8 mouse cellular contexts compared by ENCODE assay signal in genomic region chr16:35056306-35056705, GRCm38 (mm10). TPM values are rescaled to one million over a fixed set of nuclear protein-coding genes. Genes with fewer than 3 reads are reported as not detected.
DNase-seq lines count a peak whose midpoint lies in the region; ATAC-seq and TF ChIP-seq lines count a peak whose summit lies in the region.

No protein-coding gene starts in this region.

- no peaks in the 10 kb centered on the region for H3K27me3 ChIP-seq in heart, embryonic 10.5 days (ENCODE audit: insufficient read depth, poor library complexity, severe bottlenecking)
- no peaks in the 10 kb centered on the region for H3K27me3 ChIP-seq in forebrain, postnatal 0 days (ENCODE audit: insufficient read depth, low read length)
- H3K27me3 ChIP-seq in liver, embryonic 15.5 days = no peaks in the 10 kb centered on the region

- no peaks in the 10 kb centered on the region for H3K9me3 ChIP-seq in heart, embryonic 10.5 days
- no peaks in the 10 kb centered on the region for H3K9me3 ChIP-seq in forebrain, postnatal 0 days (ENCODE audit: low read length)
- no peaks in the 10 kb centered on the region for H3K9me3 ChIP-seq in liver, embryonic 15.5 days (replicated peaks)

- peak; percentile 70 for TF ChIP-seq CTCF in forebrain, postnatal 0 days (IDR thresholded peaks at IDR 0.05; ENCODE audit: low read depth)

- no peak overlapping the region for H3K4me3 ChIP-seq in heart, embryonic 10.5 days
- H3K4me3 ChIP-seq in forebrain, postnatal 0 days (ENCODE audit: low read depth, low read length) = no peak overlapping the region
- H3K4me3 ChIP-seq in liver, embryonic 15.5 days (replicated peaks) = no peak overlapping the region

- no peaks in the 10 kb centered on the region for H3K4me1 ChIP-seq in heart, embryonic 10.5 days
- no peaks in the 10 kb centered on the region for H3K4me1 ChIP-seq in forebrain, postnatal 0 days (ENCODE audit: insufficient read depth)
- H3K4me1 ChIP-seq in liver, embryonic 15.5 days (replicated peaks) = peaks cover 47% of the 10 kb centered on the region

- H3K27ac ChIP-seq in heart, embryonic 10.5 days = no peak overlapping the region
- no peak overlapping the region for H3K27ac ChIP-seq in forebrain, postnatal 0 days (ENCODE audit: low read depth, low read length)
- 0 out of 2 replicates have a peak overlapping the region, but pooled peaks have one; percentile 69 for H3K27ac ChIP-seq in liver, embryonic 15.5 days (replicated peaks)

- 34% methylated on average over 5 of the region's 5 CpGs for WGBS in heart, embryonic 10.5 days
- WGBS in forebrain, postnatal 0 days = 12% methylated on average over 5 of the region's 5 CpGs
- 23% methylated on average over 5 of the region's 5 CpGs for WGBS in liver, embryonic 15.5 days (ENCODE audit: insufficient replicate concordance)

- 0 out of 2 replicates have a peak, but pooled peaks cover 3% of the 10 kb centered on the region for H3K36me3 ChIP-seq in heart, embryonic 10.5 days
- no peaks in the 10 kb centered on the region for H3K36me3 ChIP-seq in forebrain, postnatal 0 days (ENCODE audit: insufficient read depth)
- no peaks in the 10 kb centered on the region for H3K36me3 ChIP-seq in liver, embryonic 15.5 days (replicated peaks)

- no peak overlapping the region for H3K9ac ChIP-seq in forebrain, postnatal 0 days
- no peak overlapping the region for H3K9ac ChIP-seq in liver, embryonic 15.5 days

- no peak overlapping the region for H3K4me2 ChIP-seq in forebrain, postnatal 0 days (ENCODE audit: low read depth)
- H3K4me2 ChIP-seq in liver, embryonic 15.5 days = no peak overlapping the region

- peak; percentile 78 for ATAC-seq in forebrain, postnatal 0 days
- ATAC-seq in liver, embryonic 15.5 days (ENCODE audit: insufficient read depth) = no peak

- DNase-seq in heart, adult 18-20 months = peak; percentile 29 to 60
- DNase-seq in heart, embryonic 10.5 days (ENCODE audit: low spot score) = no peak
- DNase-seq in 416B (ENCODE audit: low read depth) (peak; percentile 73), ZHBTc4 (ENCODE audit: low read depth, low spot score) (peak; percentile 53)
- peak; percentile 83 for DNase-seq in forebrain, postnatal 0 days
- DNase-seq in retina, adult 2 months (ENCODE audit: low read depth, low spot score) = peak; percentile 23
- no peak for DNase-seq in frontal cortex, postnatal 14 days (ENCODE audit: low spot score in 2 of 2)

RNA-seq across cellular contexts. Expression of gene Hacd2, which starts 34.1 kb away (rescaled TPM):
- 10 to 100 TPM in 1 of 2 experiments, 1 to 10 TPM in 1; 7.1 to 15.3 TPM for total RNA-seq in heart, adult 18-20 months (2021)
- 67.7 and 101 TPM in 2 replicates for polyA plus RNA-seq in heart, embryonic 10.5 days (2016; fragmentation: Nextera tagmentation; extraction: Ambion mirVana)
- 13.5 and 13.9 TPM in 2 replicates for total RNA-seq in forebrain, postnatal 0 days (2014; rRNA removed)
- polyA plus RNA-seq in forebrain, postnatal 0 days (2015; fragmentation: Nextera tagmentation; extraction: Ambion mirVana) = 46.3 and 50.4 TPM in 2 replicates
- polyA plus RNA-seq in liver, embryonic 15.5 days (2015; fragmentation: Nextera tagmentation; extraction: Ambion mirVana) = 105 and 116 TPM in 2 replicates

Comparison
In these comparisons a context has a peak if more than half of its experiments do, and no peak if none do; other contexts are left out.
1. DNase-seq: peak in heart, adult 18-20 months (2 of 2), 416B (single experiment), ZHBTc4 (single experiment), forebrain, postnatal 0 days (single experiment) and retina, adult 2 months (single experiment); none in heart, embryonic 10.5 days (single experiment) and frontal cortex, postnatal 14 days (0 of 2).